Mouse (Mus musculus) CH12.LX (cell line): ENCODE measurements around the gene Dnm3.

Source experiments
- CTCF ChIP-seq, 2 experiments: IDR thresholded peaks in 1 of 2; conservative IDR thresholded peaks in 1 of 2; 2 replicates each; pipeline ENCODE4 v1.5.1; 2011 to 2012; ENCODE audit warnings: low read depth in 2 of 2, low read length in 2 of 2, improper control_type of control experiment in 1 of 2, inconsistent platforms in 1 of 2, mild to moderate bottlenecking in 1 of 2, moderate library complexity in 1 of 2
- JUND ChIP-seq: conservative IDR thresholded peaks from 2 replicates; pipeline ENCODE4 v1.6.1; 2011; ENCODE audit warnings: low read depth, low read length, improper control_type of control experiment
- MXI1 ChIP-seq: IDR thresholded peaks from 2 replicates; pipeline ENCODE4 v1.6.1; 2011; ENCODE audit warnings: mild to moderate bottlenecking, low read depth, low read length, improper control_type of control experiment
- PAX5 ChIP-seq: IDR thresholded peaks from 2 replicates; pipeline ENCODE4 v1.6.1; 2012; ENCODE audit warnings: low read length, inconsistent platforms, mixed read lengths
- POLR2A ChIP-seq: IDR thresholded peaks from 2 replicates; pipeline ENCODE4 v1.6.1; 2011; ENCODE audit warnings: low read depth, mild to moderate bottlenecking, improper control_type of control experiment, low read length
- SIN3A ChIP-seq: IDR thresholded peaks from 2 replicates; pipeline ENCODE4 v1.6.1; 2012; ENCODE audit warnings: low read length, improper control_type of control experiment, inconsistent platforms
- TBP ChIP-seq: conservative IDR thresholded peaks from 2 replicates; pipeline ENCODE4 v1.6.1; 2011; ENCODE audit warnings: low read depth, low read length, improper control_type of control experiment
- USF1 ChIP-seq: IDR thresholded peaks from 2 replicates; pipeline ENCODE4 v1.6.1; 2014; ENCODE audit warnings: low read depth, mild to moderate bottlenecking, inconsistent platforms, low read length, improper control_type of control experiment
- ZKSCAN1 ChIP-seq: IDR thresholded peaks from 2 replicates; pipeline ENCODE4 v1.6.1; 2012; ENCODE audit warnings: low read depth, inconsistent platforms, low read length, improper control_type of control experiment, borderline replicate concordance
- ZNF384 ChIP-seq: IDR thresholded peaks from 2 replicates; pipeline ENCODE4 v1.6.1; 2012; ENCODE audit warnings: low read depth, low read length, improper control_type of control experiment, inconsistent platforms

GRCm38 (mm10) chr1:162126856-162127792 is 350.7 kb downstream of the Dnm3 start:
- TF ChIP-seq ZKSCAN1, result no peak
- no peak for TF ChIP-seq JUND
- TF ChIP-seq CTCF (conservative IDR thresholded peaks at IDR 0.05 in 1 of 2, IDR thresholded peaks at IDR 0.05 in 1 of 2; ENCODE audit: low read depth in 2 of 2, low read length in 2 of 2), result no peak
- no peak for TF ChIP-seq TBP
- no peak for TF ChIP-seq ZNF384
- TF ChIP-seq MXI1, result no peak
- TF ChIP-seq PAX5, result no peak
- no peak for TF ChIP-seq USF1
- TF ChIP-seq SIN3A, result no peak
- no peak for TF ChIP-seq POLR2A
